Mouse (Mus musculus) midbrain, embryonic 11.5 days (tissue): Measurements from ENCODE around the gene Ing4. TPM values are rescaled to one million over a fixed set of nuclear protein-coding genes. Genes with fewer than 3 reads are reported as not detected.

Experiments
- ATAC-seq: fragments of 200-750 bp; cut with Nextera tagmentation; 2 replicates; pipeline ENCODE4 v1.8.0; 2017; ENCODE audit warnings: moderate TSS enrichment, moderate library complexity; ENCODE audit not compliant: low FRiP score
- DNase-seq: peaks from one replicate; pipeline ENCODE4 v3.0.0; 2015; ENCODE audit warnings: low spot score; ENCODE audit errors: missing footprints
- H3K27ac ChIP-seq: fragments of 300-500 bp; sonication (generic); 2 replicates; pipeline ENCODE4 v1.5.1; 2014; ENCODE audit warnings: low read depth, low read length
- H3K27me3 ChIP-seq: fragments of 300-500 bp; sonication (generic); 2 replicates; pipeline ENCODE4 v1.6.1; 2014; ENCODE audit warnings: mild to moderate bottlenecking, low read length, moderate library complexity, mixed read lengths; ENCODE audit not compliant: control insufficient read depth, insufficient read depth
- H3K36me3 ChIP-seq: fragments of 300-500 bp; sonication (generic); 2 replicates; pipeline ENCODE4 v1.6.1; 2014; ENCODE audit warnings: mild to moderate bottlenecking, low read length, moderate library complexity, mixed read lengths; ENCODE audit not compliant: control insufficient read depth, insufficient read depth
- H3K4me1 ChIP-seq: fragments of 300-500 bp; sonication (generic); 2 replicates; pipeline ENCODE4 v1.6.1; 2014; ENCODE audit warnings: low read length; ENCODE audit not compliant: control insufficient read depth, insufficient read depth
- H3K4me2 ChIP-seq: fragments of 300-500 bp; sonication (generic); 2 replicates; pipeline ENCODE4 v1.6.1; 2014; ENCODE audit warnings: mild to moderate bottlenecking, moderate library complexity
- H3K4me3 ChIP-seq: fragments of 300-500 bp; sonication (generic); 2 replicates; pipeline ENCODE4 v1.5.1; 2014; ENCODE audit warnings: low read depth, low read length
- H3K9ac ChIP-seq: fragments of 300-500 bp; sonication (generic); 2 replicates; pipeline ENCODE4 v1.6.1; 2014; ENCODE audit warnings: low read length
- H3K9me3 ChIP-seq: fragments of 300-500 bp; sonication (generic); 2 replicates; pipeline ENCODE4 v1.6.1; 2016; ENCODE audit warnings: low read length; ENCODE audit not compliant: control insufficient read depth
- WGBS: fragments of 180-500 bp; shearing (Covaris S2); extraction: QIAGEN DNeasy Blood & Tissue Kit; methylation state at CpG from one replicate; pipeline ENCODE4 v1.1.7; 2014; 5-methylcytosine and 5-hydroxymethylcytosine counted together
- polyA plus RNA-seq: library from polyadenylated mRNA; unstranded; fragments of >200 nt; fragmentation: Nextera tagmentation; extraction: Ambion mirVana; gene quantifications from 2 replicates; pipeline ENCODE4 v1.2.1, GENCODE M21; 2014

The Ing4 gene
- polyA plus RNA-seq, 1 experiment from 2014 or later, result 146 TPM

GRCm38 (mm10) chr6:124999091-124999490 lies 40.5 kb upstream of the Ing4 start:
- ATAC-seq (no peak), DNase-seq (no peak)
- Histone ChIP-seq H3K4me3 (no peak overlapping the region), H3K36me3 (no peaks in the 10 kb centered on the region), H3K9ac (no peak overlapping the region), H3K27me3 (peaks cover 49% of the 10 kb centered on the region), H3K27ac (no peak overlapping the region), H3K9me3 (no peaks in the 10 kb centered on the region), H3K4me1 (no peaks in the 10 kb centered on the region; the same call in 1 of the 2 replicates), H3K4me2 (no peak overlapping the region)
- WGBS, result 35% methylated on average over 14 of the region's 14 CpGs

- H3K27ac ChIP-seq, result no peak overlapping the region
- WGBS, result 36% methylated on average over 10 of the region's 10 CpGs
- H3K27me3 ChIP-seq, result peaks cover 49% of the 10 kb centered on the region
- H3K9me3 ChIP-seq, result no peaks in the 10 kb centered on the region
- no peak overlapping the region for H3K4me3 ChIP-seq
- DNase-seq (no peak), ATAC-seq (no peak)
- H3K36me3 ChIP-seq, result no peaks in the 10 kb centered on the region
- H3K9ac ChIP-seq, result no peak overlapping the region
- H3K4me1 ChIP-seq, result no peaks in the 10 kb centered on the region; the same call in 1 of the 2 replicates
- H3K4me2 ChIP-seq, result no peak overlapping the region
Measured at GRCm38 (mm10) chr6:124999546-124999945, 40.0 kb upstream of the Ing4 start.

- no peaks in the 10 kb centered on the region for H3K36me3 ChIP-seq
- no peak overlapping the region for H3K27ac ChIP-seq
- ATAC-seq, result no peak
- no peaks in the 10 kb centered on the region; the same call in 1 of the 2 replicates for H3K4me1 ChIP-seq
- no peak for DNase-seq
- peaks cover 12% of the 10 kb centered on the region for H3K27me3 ChIP-seq
- no peak overlapping the region for H3K4me2 ChIP-seq
- 56% methylated on average over 3 of the region's 3 CpGs for WGBS
- H3K9ac ChIP-seq, result no peak overlapping the region
- H3K9me3 ChIP-seq, result no peaks in the 10 kb centered on the region
- no peak overlapping the region for H3K4me3 ChIP-seq
Measured at GRCm38 (mm10) chr6:125003706-125004105, 35.9 kb upstream of the Ing4 start.

- no peak overlapping the region for H3K4me2 ChIP-seq
- no peaks in the 10 kb centered on the region for H3K9me3 ChIP-seq
- H3K27me3 ChIP-seq, result peaks cover 3% of the 10 kb centered on the region
- no peak for DNase-seq
- no peak overlapping the region for H3K9ac ChIP-seq
- H3K27ac ChIP-seq, result no peak overlapping the region
- H3K4me1 ChIP-seq, result peaks cover 4% of the 10 kb centered on the region; the same call in 1 of the 2 replicates
- no peak for ATAC-seq
- 43% methylated on average over 3 of the region's 3 CpGs for WGBS
- no peaks in the 10 kb centered on the region for H3K36me3 ChIP-seq
- no peak overlapping the region for H3K4me3 ChIP-seq
Measured at GRCm38 (mm10) chr6:125005086-125005485, 34.5 kb upstream of the Ing4 start.

GRCm38 (mm10) chr6:125008060-125008459 lies 31.5 kb upstream of the Ing4 start:
- ATAC-seq, result no peak

GRCm38 (mm10) chr6:125008586-125009128 lies 30.9 kb upstream of the Ing4 start:
- under 1% methylated on average over 33 of the region's 34 CpGs for WGBS

More at GRCm38 (mm10) chr6:125008060-125008459, 31.5 kb upstream of the Ing4 start:
- no peaks in the 10 kb centered on the region for H3K27me3 ChIP-seq
- peak overlapping the region; percentile 85 for H3K27ac ChIP-seq
- peak overlapping the region; percentile 67 for H3K4me2 ChIP-seq
- H3K9ac ChIP-seq, result peak overlapping the region; percentile 94
- no peaks in the 10 kb centered on the region for H3K9me3 ChIP-seq
- 0 out of 2 replicates have a peak, but pooled peaks cover 2% of the 10 kb centered on the region for H3K36me3 ChIP-seq
- 43% methylated on average over 13 of the region's 13 CpGs for WGBS
- H3K4me1 ChIP-seq, result peaks cover 4% of the 10 kb centered on the region
- DNase-seq, result no peak
- peak overlapping the region; percentile 93 for H3K4me3 ChIP-seq

GRCm38 (mm10) chr6:125009129-125009180 lies 30.6 kb upstream of the Ing4 start, which contains the start of gene Zfp384:
Gene Zfp384 (plus strand): TSS chr6:125009145.
- H3K4me2 ChIP-seq, result peak within 1 kb of the TSS; percentile 67
- peak within 1 kb of the TSS; percentile 93 for H3K4me3 ChIP-seq
- H3K27ac ChIP-seq, result peak within 1 kb of the TSS; percentile 92
- no peak for DNase-seq
- 0 out of 2 replicates have a peak, but pooled peaks cover 2% of the 10 kb centered on the region for H3K36me3 ChIP-seq
- no peaks in the 10 kb centered on the region for H3K27me3 ChIP-seq
- H3K9ac ChIP-seq, result peak within 1 kb of the TSS; percentile 94
- H3K9me3 ChIP-seq, result no peaks in the 10 kb centered on the region
- peaks cover 4% of the 10 kb centered on the region for H3K4me1 ChIP-seq
- ATAC-seq, result no peak
- WGBS, result 0% methylated on average over 2 of the region's 3 CpGs

More at GRCm38 (mm10) chr6:125008586-125009128, 30.9 kb upstream of the Ing4 start:
- Histone ChIP-seq H3K9me3 (no peaks in the 10 kb centered on the region), H3K36me3 (0 out of 2 replicates have a peak, but pooled peaks cover 2% of the 10 kb centered on the region), H3K4me3 (peak overlapping the region; percentile 93), H3K9ac (peak overlapping the region; percentile 94), H3K27me3 (no peaks in the 10 kb centered on the region), H3K27ac (peak overlapping the region; percentile 92), H3K4me1 (peaks cover 4% of the 10 kb centered on the region), H3K4me2 (peak overlapping the region; percentile 67)
- ATAC-seq (peak; percentile 97), DNase-seq (peak; percentile 98)

GRCm38 (mm10) chr6:125009181-125010073 lies 30.1 kb upstream of the Ing4 start:
- 0 out of 2 replicates have a peak, but pooled peaks cover 2% of the 10 kb centered on the region for H3K36me3 ChIP-seq
- 2% methylated on average over 61 of the region's 78 CpGs for WGBS
- peak overlapping the region; percentile 67 for H3K4me2 ChIP-seq
- no peaks in the 10 kb centered on the region for H3K9me3 ChIP-seq
- H3K9ac ChIP-seq, result peak overlapping the region; percentile 94
- peak overlapping the region; percentile 93 for H3K4me3 ChIP-seq
- peak; percentile 87 for ATAC-seq
- peak overlapping the region; percentile 92 for H3K27ac ChIP-seq
- no peaks in the 10 kb centered on the region for H3K27me3 ChIP-seq
- peaks cover 4% of the 10 kb centered on the region for H3K4me1 ChIP-seq
- peak; percentile 97 for DNase-seq

GRCm38 (mm10) chr6:125017682-125018081 lies 21.9 kb upstream of the Ing4 start:
- no peak overlapping the region for H3K9ac ChIP-seq
- no peaks in the 10 kb centered on the region for H3K9me3 ChIP-seq
- DNase-seq (no peak), ATAC-seq (no peak)
- H3K4me2 ChIP-seq, result no peak overlapping the region
- WGBS, result 95% methylated on average over 3 of the region's 3 CpGs
- H3K27ac ChIP-seq, result no peak overlapping the region
- H3K36me3 ChIP-seq, result peaks cover 4% of the 10 kb centered on the region; the same call in 1 of the 2 replicates
- no peaks in the 10 kb centered on the region for H3K27me3 ChIP-seq
- H3K4me1 ChIP-seq, result no peaks in the 10 kb centered on the region
- H3K4me3 ChIP-seq, result no peak overlapping the region
